Mouse (Mus musculus) Patski (cell line): ENCODE results near the gene Ciz1. TPM values are rescaled to one million over a fixed set of nuclear protein-coding genes. Genes with fewer than 3 reads are reported as not detected.

Experiments used
- ATAC-seq: fragments of 100-300 bp; one replicate; pipeline ENCODE4 v1.8.0; 2021
- CTCF ChIA-PET: fragments of 350-600 bp; sonication (Branson Sonifier 250); formaldehyde crosslinking; loops from one replicate; lab custom pipeline; 2022; ENCODE audit warnings: inconsistent platforms; lab: Charles Lee
- POLR2A ChIA-PET: fragments of 350-600 bp; sonication (Branson Sonifier 250); formaldehyde crosslinking; loops from one replicate; lab custom pipeline; 2022; ENCODE audit warnings: antibody characterized with exemption, inconsistent platforms; lab: Charles Lee
- DNase-seq: peaks from one replicate; pipeline ENCODE4 v3.0.0-alpha.2; 2011; ENCODE audit warnings: low read depth, low spot score
- H3K27me3 ChIP-seq: fragments of 371-371 bp; one replicate; pipeline ENCODE4 v1.5.1; 2021
- CTCF ChIP-seq: fragments of 100-300 bp; IDR thresholded peaks from one replicate; pipeline ENCODE4 v1.5.1; 2021
- in situ Hi-C: fragments of 300-500 bp; cut with MboI; formaldehyde crosslinking; loops from 3 replicates; pipeline ENCODE4 v1.11.1; 2018; ENCODE audit warnings: low pct_unique_long_range_greater_than_20kb, mixed read lengths
- polyA plus RNA-seq: library from polyadenylated mRNA; unstranded; gene quantifications from one replicate; pipeline ENCODE4 v1.2.3, GENCODE M21; 2021

The Ciz1 gene
- 69.7 TPM for polyA plus RNA-seq

DNA sequence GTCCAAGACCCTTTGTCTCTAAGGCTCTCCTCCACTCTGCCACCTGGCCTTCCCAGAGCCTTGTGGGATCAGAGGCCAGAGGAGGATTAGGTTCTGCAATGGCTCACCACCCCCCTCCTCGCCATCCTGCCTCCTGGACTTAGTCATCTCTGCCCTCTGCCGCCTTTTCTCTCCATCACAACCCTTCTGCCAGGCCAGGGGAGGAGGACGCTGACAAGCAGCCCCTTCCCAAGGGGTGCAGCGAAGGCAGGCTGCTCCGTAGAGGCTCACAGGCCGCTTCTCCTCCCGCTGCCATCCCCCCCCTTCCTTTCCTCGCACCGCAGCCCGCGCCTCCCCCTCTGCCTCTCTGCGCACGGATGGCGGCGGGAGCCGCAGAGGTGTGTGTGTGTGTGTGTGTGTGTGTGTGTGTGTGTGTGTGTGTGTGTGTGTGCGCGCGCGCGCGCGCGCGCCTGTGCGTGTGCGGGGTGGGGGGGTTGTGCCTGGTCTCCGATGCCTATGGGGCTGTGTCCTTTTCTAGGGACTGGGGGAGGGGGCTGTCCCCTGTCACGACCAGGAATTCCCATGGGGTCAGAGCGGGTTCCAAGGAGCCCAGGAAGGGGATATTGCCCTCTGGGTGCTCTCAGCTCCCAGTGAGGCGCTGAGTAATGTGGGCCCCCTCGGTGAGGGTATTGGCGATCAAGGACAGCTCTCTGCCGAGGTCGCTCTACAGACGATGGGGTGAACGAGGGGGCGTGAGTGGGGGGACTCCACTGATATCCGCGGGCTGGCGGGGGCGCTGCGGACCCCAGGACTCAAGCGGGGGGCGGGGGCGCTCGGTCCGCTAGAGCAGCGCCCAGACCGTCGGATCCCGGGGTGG, at the start of gene Ciz1:
Gene Ciz1 (plus strand): TSS at position 177 of the 856 bp plus-strand sequence.
- POLR2A ChIA-PET, result interaction anchor here (0.7 kb wide), 1 partner anchor 336 kb away, joined by 3 read pairs; no protein-coding TSS in a partner anchor
- DNase-seq (no peak), ATAC-seq (peak; percentile 34)
- CTCF ChIA-PET, result interaction anchor here (1.1 to 1.6 kb wide), 3 partner anchors 15 to 44 kb away, joined by 3 to 5 read pairs (median 4); no protein-coding TSS in a partner anchor
- TF ChIP-seq CTCF, result no peak
- in situ Hi-C loops, result loop anchor here (5.0 kb wide), 1 partner anchor 40 kb away; no protein-coding TSS in a partner anchor
- H3K27me3 ChIP-seq, result no peaks in the 10 kb centered on the region

DNA sequence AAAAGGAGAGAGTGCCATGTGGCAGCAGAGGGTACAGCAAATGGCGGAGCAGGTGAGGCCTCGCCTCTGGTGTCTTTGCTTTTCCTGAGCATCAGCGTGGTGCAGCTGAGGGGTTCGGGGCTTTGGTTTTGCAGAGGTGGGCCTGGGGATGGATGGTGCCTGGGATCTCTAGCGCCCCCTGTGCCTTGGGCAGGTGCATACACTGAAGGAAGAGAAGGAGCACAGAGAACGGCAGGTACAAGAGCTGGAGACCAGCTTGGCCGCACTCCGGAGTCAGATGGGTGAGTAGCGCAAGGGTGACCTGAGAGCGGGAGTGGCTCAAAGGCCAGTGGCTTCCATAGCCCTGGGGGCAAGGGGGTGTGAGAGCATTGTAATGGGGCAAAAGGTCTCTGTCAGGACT, 49.2 kb upstream of the Ciz1 start:
- no peak for DNase-seq
- no peak for ATAC-seq
- no peaks in the 10 kb centered on the region for H3K27me3 ChIP-seq
- TF ChIP-seq CTCF, result no peak
- in situ Hi-C loops, result no loop called here
- CTCF ChIA-PET, result interaction anchor here (0.8 to 1.6 kb wide), 4 partner anchors 10 to 60 kb away, joined by 3 read pairs; no protein-coding TSS in a partner anchor
- POLR2A ChIA-PET, result no interaction called here

DNA sequence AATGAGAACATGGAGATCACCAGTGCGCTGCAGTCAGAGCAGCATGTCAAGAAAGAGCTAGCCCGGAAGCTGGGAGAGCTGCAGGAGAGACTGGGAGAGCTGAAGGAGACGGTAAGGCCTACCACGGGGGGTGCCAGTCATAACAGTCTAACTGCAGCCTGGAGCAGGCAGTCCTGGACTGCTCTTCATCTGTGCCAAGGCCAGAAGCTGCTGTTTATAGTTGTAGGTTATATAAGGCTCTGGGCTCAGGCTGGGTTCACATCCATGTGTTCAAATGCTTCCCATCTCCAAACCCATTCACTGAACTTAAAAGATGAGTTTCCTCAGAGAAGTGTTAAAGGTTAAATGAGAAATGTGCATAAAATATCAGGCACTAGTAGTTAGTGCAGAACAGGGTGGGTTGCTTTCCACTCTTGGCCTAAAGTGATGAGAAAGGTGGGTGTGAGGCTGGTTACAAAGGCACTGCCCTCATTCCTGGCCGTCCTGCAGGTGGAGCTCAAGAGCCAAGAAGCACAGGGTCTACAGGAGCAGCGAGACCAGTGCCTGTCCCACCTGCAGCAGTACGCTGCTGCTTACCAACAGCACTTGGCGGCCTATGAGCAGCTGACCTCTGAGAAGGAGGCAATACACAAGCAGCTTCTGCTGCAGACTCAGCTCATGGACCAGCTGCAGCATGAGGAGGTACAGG, 47.8 kb upstream of the Ciz1 start:
- in situ Hi-C loops, result no loop called here
- TF ChIP-seq CTCF, result no peak
- DNase-seq, result no peak
- peak; percentile 28 for ATAC-seq
- H3K27me3 ChIP-seq, result no peaks in the 10 kb centered on the region
- CTCF ChIA-PET, result interaction anchor here (1.0 to 1.8 kb wide), 9 partner anchors 9 to 182 kb away, joined by 3 to 10 read pairs (median 4); no protein-coding TSS in a partner anchor
- POLR2A ChIA-PET, result interaction anchor here (0.8 to 1.8 kb wide), 3 partner anchors 8 to 14 kb away, joined by 3 to 7 read pairs (median 3); no protein-coding TSS in a partner anchor

GRCm38 (mm10) chr2:32305668-32306067, 46.5 kb upstream of the Ciz1 start:
- no peak for ATAC-seq
- H3K27me3 ChIP-seq, result no peaks in the 10 kb centered on the region
- no peak for DNase-seq
- no peak for TF ChIP-seq CTCF
- CTCF ChIA-PET, result interaction anchor here (1.2 to 1.8 kb wide), 3 partner anchors 17 to 57 kb away, joined by 3 to 7 read pairs (median 4); no protein-coding TSS in a partner anchor
- POLR2A ChIA-PET, result interaction anchor here (0.6 kb wide), 1 partner anchor 19 kb away, joined by 3 read pairs; no protein-coding TSS in a partner anchor
- in situ Hi-C loops, result no loop called here

- H3K27me3 ChIP-seq, result no peaks in the 10 kb centered on the region
- DNase-seq, result no peak
- ChIA-PET POLR2A (interaction anchor here (0.6 kb wide), 1 partner anchor 19 kb away, joined by 3 read pairs; no protein-coding TSS in a partner anchor), CTCF (no interaction called here)
- in situ Hi-C loops, result no loop called here
- TF ChIP-seq CTCF, result no peak
- ATAC-seq, result no peak
These were observed 46.0 kb upstream of the Ciz1 start for GRCm38 (mm10) chr2:32306176-32306575.

DNA sequence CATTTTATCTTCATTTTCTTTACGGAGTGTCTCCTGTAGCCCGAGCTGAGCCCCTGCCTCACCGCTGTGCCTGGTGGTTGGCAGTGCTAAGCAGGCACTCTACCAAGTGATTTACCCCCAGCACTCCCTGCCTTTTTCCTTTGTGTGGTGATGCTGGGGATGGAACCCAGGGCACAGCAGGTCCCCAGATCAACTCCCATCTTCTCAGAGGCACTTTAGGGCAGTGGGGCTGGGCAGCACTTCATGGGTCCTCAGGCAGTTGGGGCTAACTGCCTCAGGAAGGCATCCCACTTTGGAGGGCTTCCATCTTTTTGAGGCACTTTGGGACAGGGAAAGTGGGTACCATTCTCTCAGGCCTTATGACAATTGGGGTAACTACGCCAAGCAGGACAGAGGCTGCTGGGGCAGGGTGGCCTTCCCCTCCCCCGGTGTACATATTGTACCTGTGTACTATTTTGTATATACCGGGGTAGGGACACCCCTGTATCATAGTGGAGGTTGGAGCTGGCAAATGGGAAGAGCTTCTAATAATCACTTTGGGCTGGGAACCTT, 44.8 kb upstream of the Ciz1 start:
- CTCF ChIA-PET, result interaction anchor here (0.6 to 1.8 kb wide), 11 partner anchors 13 to 55 kb away, joined by 3 to 6 read pairs (median 4); partner anchors contain the start of genes Ciz1, Dnm1, Golga2 and Swi5
- in situ Hi-C loops, result no loop called here

GRCm38 (mm10) chr2:32307941-32308760, 44.0 kb upstream of the Ciz1 start:
- no peak for TF ChIP-seq CTCF
- in situ Hi-C loops, result no loop called here
- no peak for DNase-seq
- ChIA-PET POLR2A (no interaction called here), CTCF (interaction anchor here (0.8 to 1.8 kb wide), 10 partner anchors 14 to 55 kb away, joined by 3 to 6 read pairs (median 4); partner anchors contain the start of genes Ciz1, Dnm1, Golga2 and Swi5)
- no peak for ATAC-seq
- H3K27me3 ChIP-seq, result no peaks in the 10 kb centered on the region

More for the DNA sequence above, 44.8 kb upstream of the Ciz1 start:
- DNase-seq (no peak), ATAC-seq (no peak)
- TF ChIP-seq CTCF, result no peak
- POLR2A ChIA-PET, result no interaction called here
- no peaks in the 10 kb centered on the region for H3K27me3 ChIP-seq

GRCm38 (mm10) chr2:32308870-32309568, 43.1 kb upstream of the Ciz1 start:
- ChIA-PET CTCF (interaction anchor here (1.4 to 1.8 kb wide), 3 partner anchors 27 to 43 kb away, joined by 3 to 6 read pairs (median 5); partner anchors contain the start of genes Ciz1 and Dnm1), POLR2A (no interaction called here)
- ATAC-seq, result no peak
- DNase-seq, result no peak
- in situ Hi-C loops, result no loop called here
- TF ChIP-seq CTCF, result no peak
- no peaks in the 10 kb centered on the region for H3K27me3 ChIP-seq
